Comparison of ENCODE assay signal across 8 mouse cellular contexts in the genomic region with DNA sequence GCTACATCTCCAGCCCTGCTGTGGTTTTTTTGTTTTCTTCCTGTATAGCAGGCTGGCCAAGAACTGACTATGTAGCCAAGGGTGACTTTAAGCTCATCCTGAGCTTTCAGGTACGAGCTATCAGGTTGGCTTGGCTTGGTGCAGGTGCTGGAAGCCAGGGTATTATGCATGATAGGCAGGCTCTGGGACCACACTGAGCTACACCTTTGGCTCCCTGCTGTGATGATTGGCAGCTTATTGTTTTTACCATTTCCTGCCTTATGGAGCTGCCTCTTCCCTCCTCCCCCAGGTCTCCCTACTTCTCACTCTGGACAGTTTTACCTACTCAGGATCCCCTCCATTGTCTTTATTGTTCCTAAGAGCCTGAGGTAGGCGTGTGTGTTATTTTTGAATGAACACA. TPM values are rescaled to one million over a fixed set of nuclear protein-coding genes. Genes with fewer than 3 reads are reported as not detected.
DNase-seq lines count a peak whose midpoint lies in the region; ATAC-seq lines count a peak whose summit lies in the region.

No protein-coding gene starts in this region.

- H3K9ac ChIP-seq in heart, embryonic 16.5 days (ENCODE audit: low read length), result peak overlapping the region; percentile 28; the same call in 1 of the 2 replicates
- H3K9ac ChIP-seq in hindbrain, embryonic 12.5 days, result peak overlapping the region; percentile 96
- H3K9ac ChIP-seq in midbrain, embryonic 11.5 days (ENCODE audit: low read length), result 0 out of 2 replicates have a peak overlapping the region, but pooled peaks have one; percentile 0

- DNase-seq in heart, postnatal 14 days, result no peak
- peak; percentile 31 for DNase-seq in WW6 (ENCODE audit: low read depth, low spot score)
- DNase-seq in midbrain, embryonic 11.5 days (ENCODE audit: low spot score, missing footprints), result no peak
- no peak for DNase-seq in gastrocnemius, adult 8-10 months (ENCODE audit: low spot score in 2 of 2)
- no peak for DNase-seq in kidney, adult 9 months

- H3K4me3 ChIP-seq in heart, embryonic 16.5 days (ENCODE audit: low read length), result peak overlapping the region; percentile 98; the same call in 1 of the 2 replicates
- H3K4me3 ChIP-seq in hindbrain, embryonic 12.5 days, result peak overlapping the region; percentile 98; the same call in 1 of the 2 replicates
- H3K4me3 ChIP-seq in midbrain, embryonic 11.5 days (ENCODE audit: low read depth, low read length), result no peak overlapping the region

- peaks cover 18% of the 10 kb centered on the region for H3K4me1 ChIP-seq in heart, embryonic 16.5 days (ENCODE audit: control insufficient read depth, insufficient read depth, low read length)
- H3K4me1 ChIP-seq in hindbrain, embryonic 12.5 days, result peaks cover 27% of the 10 kb centered on the region
- peaks cover 18% of the 10 kb centered on the region for H3K4me1 ChIP-seq in midbrain, embryonic 11.5 days (ENCODE audit: control insufficient read depth, insufficient read depth, low read length)

- intact Hi-C loops in heart, postnatal 14 days (cut with DNase I), result no loop called here

- no peaks in the 10 kb centered on the region for H3K27me3 ChIP-seq in heart, embryonic 16.5 days (ENCODE audit: control insufficient read depth, insufficient read depth, low read length)
- H3K27me3 ChIP-seq in hindbrain, embryonic 12.5 days, result no peaks in the 10 kb centered on the region
- no peaks in the 10 kb centered on the region for H3K27me3 ChIP-seq in midbrain, embryonic 11.5 days (ENCODE audit: control insufficient read depth, insufficient read depth, low read length)

- peak overlapping the region; percentile 81 for H3K4me2 ChIP-seq in heart, embryonic 16.5 days (ENCODE audit: low read depth, low read length)
- H3K4me2 ChIP-seq in hindbrain, embryonic 12.5 days (replicated peaks), result peak overlapping the region; percentile 93
- H3K4me2 ChIP-seq in midbrain, embryonic 11.5 days, result peak overlapping the region; percentile 85

- no peaks in the 10 kb centered on the region for H3K9me3 ChIP-seq in heart, embryonic 16.5 days (replicated peaks; ENCODE audit: control insufficient read depth, low read length)
- H3K9me3 ChIP-seq in hindbrain, embryonic 12.5 days (replicated peaks), result no peaks in the 10 kb centered on the region
- H3K9me3 ChIP-seq in midbrain, embryonic 11.5 days (ENCODE audit: control insufficient read depth, low read length), result no peaks in the 10 kb centered on the region

- H3K27ac ChIP-seq in heart, embryonic 16.5 days (ENCODE audit: low read length), result no peak overlapping the region
- H3K27ac ChIP-seq in hindbrain, embryonic 12.5 days, result no peak overlapping the region
- no peak overlapping the region for H3K27ac ChIP-seq in midbrain, embryonic 11.5 days (ENCODE audit: low read depth, low read length)

- 69% methylated on average over 2 of the region's 2 CpGs for WGBS in heart, embryonic 16.5 days
- 59% methylated on average over 2 of the region's 2 CpGs for WGBS in hindbrain, embryonic 12.5 days
- 61% methylated on average over 2 of the region's 2 CpGs for WGBS in midbrain, embryonic 11.5 days

- ATAC-seq in heart, embryonic 16.5 days (replicated peaks; ENCODE audit: extremely low read depth, insufficient read depth, low FRiP score), result no peak
- no peak for ATAC-seq in hindbrain, embryonic 12.5 days (ENCODE audit: low FRiP score)
- no peak for ATAC-seq in midbrain, embryonic 11.5 days (ENCODE audit: low FRiP score)
- ATAC-seq in frontal cortex, adult (ENCODE audit: low TSS enrichment), result no peak

- peaks cover 13% of the 10 kb centered on the region for H3K36me3 ChIP-seq in heart, embryonic 16.5 days (ENCODE audit: control insufficient read depth, insufficient read depth)
- H3K36me3 ChIP-seq in hindbrain, embryonic 12.5 days, result peaks cover 33% of the 10 kb centered on the region
- H3K36me3 ChIP-seq in midbrain, embryonic 11.5 days (ENCODE audit: control insufficient read depth, insufficient read depth, low read length), result peaks cover 7% of the 10 kb centered on the region; the same call in 1 of the 2 replicates

RNA-seq across cellular contexts. Expression of gene 4930535I16Rik, which starts 1.0 kb away (rescaled TPM):
- not detected in 2 replicates for polyA plus RNA-seq in heart, embryonic 16.5 days (2015; fragmentation: Nextera tagmentation; extraction: Ambion mirVana)
- total RNA-seq in heart, postnatal 14 days (2021), result not detected
- not detected in 2 replicates for polyA plus RNA-seq in hindbrain, embryonic 12.5 days (2016; fragmentation: Nextera tagmentation; extraction: Ambion mirVana)
- polyA plus RNA-seq in midbrain, embryonic 11.5 days (2014; fragmentation: Nextera tagmentation; extraction: Ambion mirVana), result not detected in 2 replicates
- total RNA-seq in gastrocnemius, adult 8-10 months (2022), result not detected

RNA-seq across cellular contexts. Expression of gene Rragc, which starts 1.6 kb away (rescaled TPM):
- polyA plus RNA-seq in heart, embryonic 16.5 days (2015; fragmentation: Nextera tagmentation; extraction: Ambion mirVana), result 40.3 and 44.4 TPM in 2 replicates
- total RNA-seq in heart, postnatal 14 days (2021), result 10 to 100 TPM; 44.8 to 46.0 TPM
- 63.3 and 69.0 TPM in 2 replicates for polyA plus RNA-seq in hindbrain, embryonic 12.5 days (2016; fragmentation: Nextera tagmentation; extraction: Ambion mirVana)
- 48.5 and 51.6 TPM in 2 replicates for polyA plus RNA-seq in midbrain, embryonic 11.5 days (2014; fragmentation: Nextera tagmentation; extraction: Ambion mirVana)
- 10 to 100 TPM; 17.9 to 27.2 (median 21.3) TPM for total RNA-seq in gastrocnemius, adult 8-10 months (2022)

RNA-seq across cellular contexts. Expression of gene Mycbp, which starts 14.2 kb away (rescaled TPM):
- 49.1 and 55.4 TPM in 2 replicates for polyA plus RNA-seq in heart, embryonic 16.5 days (2015; fragmentation: Nextera tagmentation; extraction: Ambion mirVana)
- total RNA-seq in heart, postnatal 14 days (2021), result 10 to 100 TPM; 22.3 to 28.1 TPM
- polyA plus RNA-seq in hindbrain, embryonic 12.5 days (2016; fragmentation: Nextera tagmentation; extraction: Ambion mirVana), result 48.9 and 56.1 TPM in 2 replicates
- 57.1 and 59.6 TPM in 2 replicates for polyA plus RNA-seq in midbrain, embryonic 11.5 days (2014; fragmentation: Nextera tagmentation; extraction: Ambion mirVana)
- 10 to 100 TPM; 12.3 to 34.6 (median 21.5) TPM for total RNA-seq in gastrocnemius, adult 8-10 months (2022)

RNA-seq across cellular contexts. Expression of gene 4933427I04Rik, which starts 59.4 kb away (rescaled TPM):
- 0.06 TPM in 1 of 2 replicates, not detected in the other for polyA plus RNA-seq in heart, embryonic 16.5 days (2015; fragmentation: Nextera tagmentation; extraction: Ambion mirVana)
- not detected for total RNA-seq in heart, postnatal 14 days (2021)
- polyA plus RNA-seq in hindbrain, embryonic 12.5 days (2016; fragmentation: Nextera tagmentation; extraction: Ambion mirVana), result 0.18 TPM in 1 of 2 replicates, not detected in the other
- 0.10 TPM in 1 of 2 replicates, not detected in the other for polyA plus RNA-seq in midbrain, embryonic 11.5 days (2014; fragmentation: Nextera tagmentation; extraction: Ambion mirVana)
- total RNA-seq in gastrocnemius, adult 8-10 months (2022), result not detected

Comparison
In these comparisons a context has a peak if more than half of its experiments do, and no peak if none do; other contexts are left out.
1. H3K9ac ChIP-seq: peak in every context shown above with its lines; median percentile 96 in hindbrain, embryonic 12.5 days; 28 in heart, embryonic 16.5 days; 0 in midbrain, embryonic 11.5 days.